Mouse (Mus musculus): Measurements from ENCODE around the gene Trim32. TPM values are rescaled to one million over a fixed set of nuclear protein-coding genes. Genes with fewer than 3 reads are reported as not detected.

Gene Trim32
- polyA plus RNA-seq, 1 experiment: 24.1 TPM

- no peak overlapping the region for H3ac ChIP-seq (ENCODE audit: control insufficient read depth, insufficient read length, low read depth)
- H3K79me3 ChIP-seq (ENCODE audit: low read depth): peaks cover 41% of the 10 kb centered on the region
- peaks cover 54% of the 10 kb centered on the region for H3K79me2 ChIP-seq (ENCODE audit: control insufficient read depth, insufficient read depth)
- H3K4me3 ChIP-seq (ENCODE audit: insufficient read depth, poor library complexity, severe bottlenecking): no peak overlapping the region
- H3K27me3 ChIP-seq (ENCODE audit: control insufficient read depth, insufficient read depth, insufficient read length): no peaks in the 10 kb centered on the region
- TF ChIP-seq CEBPB (IDR thresholded peaks at IDR 0.05; ENCODE audit: low read depth) (no peak), FOSL1 (IDR thresholded peaks at IDR 0.05; ENCODE audit: insufficient read depth, low read length, poor library complexity, severe bottlenecking) (no peak), CTCF (IDR thresholded peaks at IDR 0.05; ENCODE audit: control insufficient read depth, insufficient read depth, insufficient read length) (no peak), USF1 (IDR thresholded peaks at IDR 0.05; ENCODE audit: low read depth) (no peak), MAX (IDR thresholded peaks at IDR 0.05) (no peak), MYOD1 (IDR thresholded peaks at IDR 0.05; ENCODE audit: control insufficient read depth, insufficient read length, low read depth) (no peak)
- peaks cover 64% of the 10 kb centered on the region for H3K36me3 ChIP-seq (ENCODE audit: control insufficient read depth, insufficient read depth)
These were observed 8.3 kb downstream of the Trim32 start for GRCm38 (mm10) chr4:65613135-65613534.

GRCm38 (mm10) chr4:65620125-65620524 is 15.3 kb downstream of the Trim32 start:
- no peak overlapping the region for H3ac ChIP-seq (ENCODE audit: control insufficient read depth, insufficient read length, low read depth)

DNA sequence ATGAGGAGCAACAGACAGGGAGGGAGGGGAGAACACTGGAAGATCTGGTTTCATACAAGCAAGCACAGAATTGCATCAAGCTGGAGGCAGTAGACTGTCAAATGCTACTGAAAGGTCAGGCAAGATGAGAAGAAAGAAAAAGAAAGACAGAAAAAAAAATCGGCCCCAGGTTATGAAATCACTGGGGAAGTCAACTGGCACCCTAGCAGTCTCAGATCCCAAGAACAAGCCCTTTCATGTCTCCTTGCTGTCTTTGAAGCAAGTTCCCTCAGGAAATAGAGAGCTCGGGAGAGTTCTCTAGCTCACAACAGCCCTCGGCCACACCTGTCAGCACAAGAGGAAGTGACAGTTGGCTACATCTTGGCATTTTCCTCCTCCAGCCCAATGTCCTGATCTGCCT is 33.4 kb downstream of the Trim32 start:
- no peaks in the 10 kb centered on the region for H3K36me3 ChIP-seq (ENCODE audit: control insufficient read depth, insufficient read depth)
- H3K79me3 ChIP-seq (ENCODE audit: low read depth): no peaks in the 10 kb centered on the region
- TF ChIP-seq MYOG (IDR thresholded peaks at IDR 0.05; ENCODE audit: control insufficient read depth, extremely low read depth, insufficient read length): no peak
- TF ChIP-seq FOSL1 (IDR thresholded peaks at IDR 0.05; ENCODE audit: insufficient read depth, low read length, poor library complexity, severe bottlenecking): no peak
- no peak for TF ChIP-seq MAX (IDR thresholded peaks at IDR 0.05)
- no peak for TF ChIP-seq USF1 (IDR thresholded peaks at IDR 0.05; ENCODE audit: low read depth)
- TF ChIP-seq MYOD1 (IDR thresholded peaks at IDR 0.05; ENCODE audit: control insufficient read depth, insufficient read length, low read depth): no peak
- TF ChIP-seq CEBPB (IDR thresholded peaks at IDR 0.05; ENCODE audit: low read depth): no peak
- no peak for TF ChIP-seq CTCF (IDR thresholded peaks at IDR 0.05; ENCODE audit: control insufficient read depth, insufficient read depth, insufficient read length)
- H3K4me3 ChIP-seq (ENCODE audit: insufficient read depth, poor library complexity, severe bottlenecking): no peak overlapping the region
- H3ac ChIP-seq (ENCODE audit: control insufficient read depth, insufficient read length, low read depth): no peak overlapping the region
- H3K79me2 ChIP-seq (ENCODE audit: control insufficient read depth, insufficient read depth): no peaks in the 10 kb centered on the region
- no peaks in the 10 kb centered on the region for H3K27me3 ChIP-seq (ENCODE audit: control insufficient read depth, insufficient read depth, insufficient read length)

More at GRCm38 (mm10) chr4:65620125-65620524, 15.3 kb downstream of the Trim32 start:
- H3K27me3 ChIP-seq (ENCODE audit: control insufficient read depth, insufficient read depth, insufficient read length): no peaks in the 10 kb centered on the region
- peaks cover 47% of the 10 kb centered on the region for H3K36me3 ChIP-seq (ENCODE audit: control insufficient read depth, insufficient read depth)
- no peak overlapping the region for H3K4me3 ChIP-seq (ENCODE audit: insufficient read depth, poor library complexity, severe bottlenecking)
- peaks cover 2% of the 10 kb centered on the region for H3K79me3 ChIP-seq (ENCODE audit: low read depth)
- no peak for TF ChIP-seq FOSL1 (IDR thresholded peaks at IDR 0.05; ENCODE audit: insufficient read depth, low read length, poor library complexity, severe bottlenecking)
- TF ChIP-seq CTCF (IDR thresholded peaks at IDR 0.05; ENCODE audit: control insufficient read depth, insufficient read depth, insufficient read length): no peak
- no peak for TF ChIP-seq CEBPB (IDR thresholded peaks at IDR 0.05; ENCODE audit: low read depth)
- no peak for TF ChIP-seq MYOG (IDR thresholded peaks at IDR 0.05; ENCODE audit: control insufficient read depth, extremely low read depth, insufficient read length)
- TF ChIP-seq MAX (IDR thresholded peaks at IDR 0.05): no peak
- no peaks in the 10 kb centered on the region for H3K79me2 ChIP-seq (ENCODE audit: control insufficient read depth, insufficient read depth)

DNA sequence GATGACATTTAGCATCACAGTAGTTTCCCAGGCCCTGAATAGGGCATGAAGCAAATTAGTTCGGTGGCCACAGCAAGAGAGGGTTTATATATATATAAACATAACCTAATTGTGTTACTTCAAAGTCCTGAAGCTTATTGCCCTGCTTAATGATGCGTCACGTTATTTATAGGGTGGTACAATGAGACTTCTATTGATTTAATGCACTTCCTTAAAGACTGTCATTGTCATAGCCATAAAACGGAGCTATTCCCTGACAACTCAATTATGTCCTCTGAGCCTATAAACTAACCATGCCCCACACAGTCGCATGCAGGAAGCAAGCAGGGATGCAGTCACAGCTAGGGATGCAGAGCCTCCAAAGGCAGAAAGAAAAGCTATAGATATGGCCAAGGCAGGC is 37.8 kb downstream of the Trim32 start:
- TF ChIP-seq CTCF (IDR thresholded peaks at IDR 0.05; ENCODE audit: control insufficient read depth, insufficient read depth, insufficient read length): no peak
- no peak for TF ChIP-seq USF1 (IDR thresholded peaks at IDR 0.05; ENCODE audit: low read depth)
- TF ChIP-seq MYOD1 (IDR thresholded peaks at IDR 0.05; ENCODE audit: control insufficient read depth, insufficient read length, low read depth): no peak
- no peak for TF ChIP-seq MYOG (IDR thresholded peaks at IDR 0.05; ENCODE audit: control insufficient read depth, extremely low read depth, insufficient read length)
- no peak for TF ChIP-seq FOSL1 (IDR thresholded peaks at IDR 0.05; ENCODE audit: insufficient read depth, low read length, poor library complexity, severe bottlenecking)
- TF ChIP-seq MAX (IDR thresholded peaks at IDR 0.05): no peak
- no peak for TF ChIP-seq CEBPB (IDR thresholded peaks at IDR 0.05; ENCODE audit: low read depth)
- H3K4me3 ChIP-seq (ENCODE audit: insufficient read depth, poor library complexity, severe bottlenecking): no peak overlapping the region
- H3K27me3 ChIP-seq (ENCODE audit: control insufficient read depth, insufficient read depth, insufficient read length): no peaks in the 10 kb centered on the region
- H3K79me2 ChIP-seq (ENCODE audit: control insufficient read depth, insufficient read depth): no peaks in the 10 kb centered on the region
- no peaks in the 10 kb centered on the region for H3K36me3 ChIP-seq (ENCODE audit: control insufficient read depth, insufficient read depth)
- H3ac ChIP-seq (ENCODE audit: control insufficient read depth, insufficient read length, low read depth): no peak overlapping the region
- H3K79me3 ChIP-seq (ENCODE audit: low read depth): no peaks in the 10 kb centered on the region

GRCm38 (mm10) chr4:65654723-65655122 is 49.9 kb downstream of the Trim32 start:
- Histone ChIP-seq H3K4me3 (ENCODE audit: insufficient read depth, poor library complexity, severe bottlenecking) (no peak overlapping the region), H3K79me3 (ENCODE audit: low read depth) (no peaks in the 10 kb centered on the region), H3K79me2 (ENCODE audit: control insufficient read depth, insufficient read depth) (no peaks in the 10 kb centered on the region), H3K27me3 (ENCODE audit: control insufficient read depth, insufficient read depth, insufficient read length) (no peaks in the 10 kb centered on the region), H3K36me3 (ENCODE audit: control insufficient read depth, insufficient read depth) (no peaks in the 10 kb centered on the region), H3ac (ENCODE audit: control insufficient read depth, insufficient read length, low read depth) (no peak overlapping the region)
- no peak for TF ChIP-seq MYOG (IDR thresholded peaks at IDR 0.05; ENCODE audit: control insufficient read depth, extremely low read depth, insufficient read length)
- TF ChIP-seq CTCF (IDR thresholded peaks at IDR 0.05; ENCODE audit: control insufficient read depth, insufficient read depth, insufficient read length): peak; percentile 80

GRCm38 (mm10) chr4:65663176-65663575 is 58.4 kb downstream of the Trim32 start:
- Histone ChIP-seq H3K79me3 (ENCODE audit: low read depth) (no peaks in the 10 kb centered on the region), H3ac (ENCODE audit: control insufficient read depth, insufficient read length, low read depth) (no peak overlapping the region), H3K79me2 (ENCODE audit: control insufficient read depth, insufficient read depth) (no peaks in the 10 kb centered on the region), H3K4me3 (ENCODE audit: insufficient read depth, poor library complexity, severe bottlenecking) (no peak overlapping the region), H3K36me3 (ENCODE audit: control insufficient read depth, insufficient read depth) (no peaks in the 10 kb centered on the region), H3K27me3 (ENCODE audit: control insufficient read depth, insufficient read depth, insufficient read length) (no peaks in the 10 kb centered on the region)
- TF ChIP-seq CEBPB (IDR thresholded peaks at IDR 0.05; ENCODE audit: low read depth): no peak
- TF ChIP-seq MAX (IDR thresholded peaks at IDR 0.05): no peak
- TF ChIP-seq FOSL1 (IDR thresholded peaks at IDR 0.05; ENCODE audit: insufficient read depth, low read length, poor library complexity, severe bottlenecking): no peak

Data from C2C12 (cell line).